Mouse (Mus musculus) left cerebral cortex, adult 9 months (tissue): ENCODE measurements around the gene Arfgap3.
A peak's percentile ranks its signal among the peaks of the same experiment; 100 is the strongest.
"Not testable (repeated sequence)": the region's sequence is repeated elsewhere in the genome, so short reads cannot be mapped to it uniquely, and the experiment has no call there.

Source experiments
- DNase-seq, 2 experiments: peaks; one replicate each; pipeline ENCODE4 v3.0.0; 2022; ENCODE audit warnings: low spot score in 2 of 2

The Arfgap3 gene

DNA sequence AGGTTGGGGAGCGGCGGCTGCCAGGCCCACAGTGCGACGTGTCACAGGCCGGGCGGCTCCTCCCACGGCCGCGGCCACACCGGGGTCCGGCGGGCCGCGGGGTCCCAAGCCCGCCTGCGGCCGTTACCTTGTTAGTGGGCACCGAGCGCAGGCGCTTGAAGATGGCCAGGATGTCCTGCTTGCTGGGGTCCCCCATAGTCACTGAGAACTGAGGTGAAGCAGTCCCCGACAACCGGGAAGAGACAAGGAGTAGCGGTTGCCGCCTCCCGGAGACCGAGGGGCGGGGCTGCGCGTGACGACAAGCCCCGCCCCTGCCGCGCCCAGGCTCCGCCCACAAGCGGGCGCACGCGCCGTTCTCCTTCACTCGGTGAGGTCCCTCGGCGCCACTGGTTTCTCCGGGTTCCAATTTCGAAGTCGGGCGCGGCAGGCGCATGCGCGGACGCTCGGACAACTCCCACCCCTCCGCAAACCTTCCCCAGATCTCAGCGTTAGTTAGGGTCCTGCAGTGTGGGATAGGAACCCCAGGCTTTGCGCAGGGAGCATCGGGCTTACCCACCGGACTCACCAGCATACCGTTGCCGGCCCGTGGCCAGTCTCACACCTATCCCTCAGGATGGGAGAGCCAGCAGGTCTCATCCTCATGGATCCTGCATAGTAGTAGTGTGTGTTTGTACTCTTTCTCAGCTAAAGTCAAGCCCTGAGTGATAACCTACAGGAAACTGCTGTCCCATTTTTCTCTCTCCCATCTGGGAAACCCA is at the start of gene Arfgap3:
Gene Arfgap3 (minus strand): TSS at position 294 of the 758 bp plus-strand sequence.
- DNase-seq, result peak; percentile 81 to 95

DNA sequence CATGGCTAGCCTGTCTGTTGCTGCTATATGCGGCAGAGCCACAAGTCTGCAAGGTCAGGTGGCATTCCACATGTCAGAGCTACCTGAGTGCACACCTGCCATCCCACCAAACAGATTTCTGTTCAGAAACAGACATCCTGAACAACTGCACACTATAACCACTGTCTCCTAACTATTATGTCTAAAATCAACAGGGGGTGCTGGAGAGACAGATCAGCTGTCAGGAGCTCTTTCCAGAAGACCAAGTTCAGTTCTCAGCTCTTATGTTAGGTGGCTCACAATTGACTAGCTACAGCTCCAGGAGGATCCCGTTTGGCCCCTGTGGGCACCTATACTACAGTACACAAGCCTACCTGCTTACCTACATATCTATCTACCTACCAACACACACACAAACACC is 42.7 kb upstream of the Arfgap3 start:
- DNase-seq, result no peak

GRCm38 (mm10) chr15:83387911-83388310 is 37.9 kb upstream of the Arfgap3 start:
- no peak for DNase-seq

DNA sequence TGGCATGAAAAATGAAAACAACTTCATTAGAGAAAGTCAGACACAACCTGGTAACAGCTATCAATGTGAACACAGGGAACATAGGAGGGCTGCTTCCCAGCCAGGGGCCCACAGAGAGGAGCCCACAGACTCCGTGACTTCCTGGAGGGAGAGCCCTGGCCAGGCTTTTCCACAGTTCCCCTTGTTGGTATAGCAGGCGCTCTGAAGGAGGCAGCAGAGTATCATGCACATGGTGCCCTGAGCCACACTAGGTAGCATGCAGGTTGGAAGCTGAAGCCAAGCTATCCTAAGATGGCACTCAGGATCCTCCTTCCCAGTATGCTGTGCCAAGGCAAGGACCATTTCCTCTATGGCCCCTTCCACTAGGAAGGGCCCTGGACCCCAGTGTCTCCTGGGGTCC is 33.6 kb upstream of the Arfgap3 start:
- no peak for DNase-seq

- DNase-seq, result no peak
Observed at GRCm38 (mm10) chr15:83383136-83383535, 33.1 kb upstream of the Arfgap3 start.

GRCm38 (mm10) chr15:83382467-83382866 is 32.4 kb upstream of the Arfgap3 start:
- DNase-seq, result no peak

DNA sequence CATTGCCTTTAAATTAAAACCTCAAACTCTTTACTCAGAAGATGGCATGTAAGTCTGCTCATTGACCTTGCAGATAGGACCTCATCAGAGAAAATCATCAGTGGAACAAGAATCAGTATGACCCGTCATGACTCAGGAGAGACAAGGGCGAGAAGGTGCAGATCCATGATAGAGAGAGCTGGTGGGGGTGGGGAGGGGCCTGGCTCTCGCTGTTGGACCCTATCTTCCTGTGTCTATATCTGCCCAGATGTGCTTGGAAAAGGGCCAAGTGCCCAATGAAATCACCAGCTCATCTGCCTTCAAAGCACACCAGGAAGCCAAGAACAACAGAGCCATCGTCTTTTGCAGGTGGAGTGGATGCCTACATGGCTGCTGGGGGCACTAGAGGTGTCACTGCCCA is 27.1 kb upstream of the Arfgap3 start:
- DNase-seq, result no peak

DNA sequence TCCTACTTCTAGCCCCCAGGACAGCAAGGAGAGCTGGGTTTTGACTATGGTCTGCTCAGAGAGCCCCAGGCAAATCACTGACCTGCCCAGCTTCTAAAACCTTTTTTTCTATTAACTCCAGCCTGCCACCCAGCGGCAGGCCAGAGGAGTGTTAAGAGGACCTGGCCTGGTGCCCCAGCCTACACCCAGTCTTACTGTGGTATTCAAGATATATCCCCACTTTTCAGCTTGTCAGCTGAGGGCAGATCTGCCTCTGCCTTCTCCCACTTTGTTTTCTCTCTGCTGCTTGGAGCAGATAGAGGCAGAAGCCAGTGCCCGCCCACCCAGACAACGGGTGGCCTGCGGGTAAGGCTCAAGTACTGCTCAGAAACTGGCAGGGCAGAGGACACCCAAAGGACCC is 25.1 kb upstream of the Arfgap3 start:
- DNase-seq, result peak in 1 of 2 experiments; percentile 60

DNA sequence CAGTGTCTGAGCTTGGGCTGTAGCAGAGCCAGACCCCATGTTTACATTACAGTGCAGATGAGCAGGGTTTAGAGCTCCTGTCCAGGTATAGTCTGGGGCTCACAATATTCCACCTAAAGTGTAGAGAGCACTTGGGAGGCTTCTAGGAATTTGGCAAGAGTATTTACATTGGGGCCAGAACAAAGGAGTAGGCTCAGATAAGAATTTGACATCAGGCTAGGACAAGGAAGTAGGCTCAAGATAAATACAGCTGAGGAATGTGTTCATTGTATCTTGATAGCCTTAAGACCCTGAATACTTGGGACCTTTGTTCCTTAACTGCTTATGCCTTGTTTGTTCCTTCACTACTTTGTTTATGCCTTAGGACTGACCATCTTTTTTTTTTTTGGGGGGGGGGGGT is 24.0 kb upstream of the Arfgap3 start:
- no peak for DNase-seq

- DNase-seq, result not testable (repeated sequence)
Observed at GRCm38 (mm10) chr15:83368702-83369101, 18.7 kb upstream of the Arfgap3 start.

DNA sequence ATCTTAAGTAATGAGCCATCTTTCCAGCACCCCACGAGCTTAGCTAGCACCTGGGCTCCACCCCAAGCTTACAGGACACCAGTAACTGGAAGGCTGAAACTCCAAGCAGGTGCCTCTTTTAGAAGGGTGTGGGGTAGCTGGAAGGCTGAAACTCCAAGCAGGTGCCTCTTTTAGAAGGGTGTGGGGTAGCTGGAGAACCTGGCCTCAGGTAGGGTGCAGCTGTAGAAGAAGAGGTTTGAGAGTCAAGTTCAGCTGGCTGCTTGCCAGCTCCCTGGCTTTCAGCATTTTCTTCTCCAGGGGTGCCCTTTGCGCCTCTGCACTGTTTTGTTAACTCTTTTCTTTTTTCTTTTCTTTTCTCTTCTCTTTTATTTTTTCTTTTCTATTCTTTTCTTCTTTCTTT is 18.2 kb upstream of the Arfgap3 start:
- no peak for DNase-seq

DNA sequence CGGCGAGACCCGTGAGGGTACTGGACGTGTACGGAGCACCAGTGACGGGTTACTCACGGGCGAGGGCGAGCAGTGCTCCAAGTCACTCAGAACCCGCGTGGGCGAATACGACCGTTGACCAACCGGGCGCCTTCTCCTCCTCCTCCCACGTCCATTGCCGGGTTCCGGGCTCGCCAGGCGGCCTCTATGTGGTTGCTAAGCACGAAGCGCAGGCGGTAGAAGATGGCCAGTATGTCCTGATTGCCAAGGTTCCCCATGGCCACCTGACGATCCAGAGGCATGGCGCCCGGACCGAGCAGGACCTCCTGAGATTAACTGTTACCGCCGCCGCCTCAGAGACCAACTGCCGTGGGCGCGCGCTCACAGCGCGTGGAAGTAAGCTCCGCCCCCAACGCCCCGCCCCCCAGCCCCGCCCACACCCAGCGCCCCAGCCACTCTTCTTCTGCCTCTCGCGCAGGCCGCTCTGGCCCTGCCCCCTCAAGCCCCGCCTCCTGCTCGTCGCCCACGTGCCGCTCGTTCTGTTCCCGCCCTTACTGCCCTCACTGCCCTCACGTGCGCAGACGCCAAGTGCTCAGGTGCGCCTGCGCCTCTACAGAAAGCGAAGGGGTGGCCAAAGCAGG is 17.0 kb upstream of the Arfgap3 start:
- peak in 1 of 2 experiments; percentile 52 for DNase-seq

- no peak for DNase-seq
Observed at GRCm38 (mm10) chr15:83365697-83366096, 15.7 kb upstream of the Arfgap3 start.

DNA sequence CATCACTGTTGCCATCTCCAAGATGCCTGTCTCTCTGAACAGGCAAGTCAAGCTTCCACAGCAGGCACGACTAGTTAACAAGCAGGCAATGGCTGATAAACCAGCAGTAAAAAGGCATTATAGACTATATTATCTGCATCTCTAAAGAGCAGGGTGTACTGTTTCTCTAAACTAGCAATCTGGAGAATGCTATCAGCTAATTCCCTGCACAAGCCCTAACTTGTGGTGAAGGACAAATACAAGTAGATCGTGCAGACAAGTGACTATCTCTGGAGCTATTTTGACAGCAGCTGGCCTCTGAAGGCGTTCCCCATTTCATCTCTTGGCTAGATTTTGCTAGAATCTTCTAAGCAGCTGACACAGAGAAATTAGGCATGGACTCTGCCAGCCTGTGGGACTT is 14.1 kb upstream of the Arfgap3 start:
- DNase-seq, result no peak

DNA sequence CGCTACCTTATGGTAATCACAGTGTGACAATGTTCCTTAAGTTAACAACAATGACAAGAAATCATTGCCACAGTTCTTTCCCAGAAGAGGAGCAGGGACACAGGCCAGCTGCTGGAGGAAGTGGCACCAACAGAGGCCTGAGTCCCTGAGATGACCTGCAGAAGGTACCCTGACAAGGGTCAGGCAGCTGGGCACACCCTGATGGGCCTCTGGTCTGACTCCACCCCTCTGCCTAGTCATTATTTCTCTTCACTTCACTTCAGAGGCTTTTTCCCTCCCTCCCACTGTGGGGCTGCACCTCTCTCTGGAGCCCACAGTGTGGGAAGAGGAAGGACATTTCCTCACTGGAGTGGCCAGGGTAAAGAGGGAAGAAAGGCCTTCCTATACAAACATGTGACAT is 12.8 kb upstream of the Arfgap3 start:
- not testable (repeated sequence) for DNase-seq

- DNase-seq, result not testable (repeated sequence)
Observed at GRCm38 (mm10) chr15:83360899-83361298, 10.9 kb upstream of the Arfgap3 start.

DNA sequence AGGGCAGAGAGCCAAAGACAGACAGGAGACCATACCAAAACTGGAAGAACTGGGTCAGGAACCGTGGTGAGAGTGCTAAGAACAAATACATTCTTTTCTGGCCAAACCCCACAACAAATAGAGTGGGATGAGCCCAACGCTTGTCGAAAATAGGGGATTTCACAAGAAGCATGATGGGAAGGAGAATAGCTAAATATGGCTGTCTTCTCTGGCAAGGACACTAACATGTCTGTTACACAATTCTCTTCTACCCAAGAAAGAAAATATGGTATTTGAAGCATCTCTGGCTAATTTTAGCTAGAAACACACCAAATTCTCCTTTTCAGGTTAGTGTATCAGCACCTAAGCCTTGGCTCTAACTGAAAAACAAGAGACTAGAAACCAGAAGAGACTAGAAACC is 10.1 kb upstream of the Arfgap3 start:
- no peak for DNase-seq

DNA sequence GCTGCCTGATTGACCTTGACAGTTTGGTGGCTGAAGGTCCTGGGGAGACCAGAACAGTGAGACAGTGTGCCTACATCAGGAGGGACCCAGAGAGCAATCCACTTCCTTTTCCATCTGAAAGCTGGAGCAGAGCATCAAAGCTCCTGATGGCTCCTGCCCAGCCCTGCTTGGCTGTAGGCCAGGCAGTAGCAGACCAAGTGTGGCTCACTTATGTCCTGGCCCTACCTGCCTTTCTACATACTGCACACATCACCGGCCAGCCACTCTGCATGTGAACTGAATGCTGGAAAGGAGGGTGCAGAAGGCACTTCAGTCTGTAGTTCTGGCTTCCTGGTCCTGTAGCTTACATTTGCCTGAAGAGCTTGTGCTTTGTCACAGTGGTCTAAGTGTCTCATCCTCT is 8.4 kb upstream of the Arfgap3 start:
- no peak for DNase-seq

- no peak for DNase-seq
Observed at GRCm38 (mm10) chr15:83351546-83351945, 1.5 kb upstream of the Arfgap3 start.

DNA sequence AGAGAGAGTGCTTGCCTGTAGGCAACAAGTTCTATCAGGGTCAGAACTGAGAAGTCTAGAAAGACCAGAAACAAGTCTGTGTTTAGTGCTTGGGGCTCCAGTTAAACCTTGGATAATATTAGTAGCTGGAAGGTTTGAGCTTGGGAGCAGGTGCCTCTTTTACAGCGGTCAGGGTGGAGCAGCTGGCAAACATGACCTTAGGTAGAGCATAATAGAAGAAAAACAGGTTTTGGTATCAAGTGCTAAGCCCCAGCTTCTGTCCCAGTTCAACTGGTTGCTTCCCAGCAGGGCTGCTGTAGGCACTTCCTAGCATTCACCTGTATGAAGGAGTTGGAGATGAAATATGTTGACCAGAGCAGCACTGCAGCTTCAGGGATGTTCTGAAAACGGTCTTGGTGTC is 812 bp upstream of the Arfgap3 start:
- DNase-seq, result no peak

- no peak for DNase-seq
Observed at GRCm38 (mm10) chr15:83349225-83349953, 658 bp downstream of the Arfgap3 start.

GRCm38 (mm10) chr15:83348747-83349146 is 1.3 kb downstream of the Arfgap3 start:
- no peak for DNase-seq
